Mouse (Mus musculus) B cell, adult 2 months (primary cell): ENCODE measurements around the gene Tgfb1i1.
A peak's percentile ranks its signal among the peaks of the same experiment; 100 is the strongest.

ENCODE experiments used
- DNase-seq, 2 experiments: peaks; one replicate each; pipeline ENCODE4 v3.0.0; 2022

The Tgfb1i1 gene

GRCm38 (mm10) chr7:128245547-128245946 lies 1.1 kb upstream of the Tgfb1i1 start:
- DNase-seq = no peak

GRCm38 (mm10) chr7:128247443-128247842 lies 831 bp downstream of the Tgfb1i1 start:
- peak; percentile 78 for DNase-seq

- no peak for DNase-seq
These were observed 1.8 kb downstream of the Tgfb1i1 start for GRCm38 (mm10) chr7:128248081-128249042.

DNA sequence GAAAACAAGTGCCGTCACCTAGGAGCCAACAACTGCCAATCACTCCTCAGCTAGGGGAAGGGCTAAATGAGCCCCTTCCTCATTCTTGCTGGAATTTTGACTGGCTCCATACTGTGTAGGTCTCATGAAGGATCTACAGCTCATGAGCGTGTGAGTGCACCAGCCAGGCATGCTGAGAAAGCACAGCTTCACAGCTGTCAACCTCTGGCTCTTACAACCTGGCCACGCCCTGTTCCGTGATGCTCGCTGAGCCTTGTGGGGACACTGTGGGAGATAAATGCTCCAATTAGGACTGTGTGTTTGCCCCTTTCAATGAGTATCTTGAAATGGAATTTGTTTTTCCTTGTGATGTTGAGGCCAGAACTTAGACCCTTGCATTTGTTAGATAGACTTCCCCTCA lies 3.4 kb downstream of the Tgfb1i1 start:
- DNase-seq = no peak

DNA sequence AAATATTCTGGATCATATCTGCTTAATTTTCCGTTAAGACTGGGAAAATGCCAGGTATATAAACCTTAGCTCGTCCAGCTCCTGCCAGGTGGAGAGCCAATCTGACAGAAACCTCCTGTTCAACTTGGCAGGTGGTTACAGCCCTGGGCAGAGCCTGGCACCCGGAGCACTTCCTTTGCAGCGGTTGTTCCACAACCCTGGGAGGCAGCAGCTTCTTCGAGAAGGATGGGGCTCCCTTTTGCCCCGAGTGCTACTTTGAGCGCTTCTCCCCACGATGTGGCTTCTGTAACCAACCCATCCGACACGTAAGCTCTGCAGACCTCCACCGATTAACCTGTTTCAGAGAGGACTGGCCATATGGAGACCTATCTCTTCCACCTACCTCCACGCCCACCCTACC lies 5.3 kb downstream of the Tgfb1i1 start:
- DNase-seq = no peak

DNA sequence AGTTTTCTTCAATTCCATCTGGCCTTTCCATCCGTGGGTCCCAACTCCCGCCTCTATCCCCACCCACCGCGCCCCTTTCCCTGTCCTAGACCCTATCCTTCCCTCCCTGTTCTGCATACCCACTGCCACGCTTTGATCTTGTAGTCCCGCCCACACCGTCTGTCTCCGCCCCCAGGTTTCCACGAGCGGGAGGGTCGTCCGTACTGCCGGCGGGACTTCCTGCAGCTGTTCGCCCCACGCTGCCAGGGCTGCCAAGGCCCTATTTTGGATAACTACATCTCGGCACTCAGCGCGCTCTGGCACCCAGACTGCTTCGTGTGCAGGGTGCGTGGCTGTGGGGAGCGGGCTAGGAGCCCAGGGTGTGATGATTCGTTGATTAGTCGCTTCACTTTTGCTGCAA lies 6.0 kb downstream of the Tgfb1i1 start:
- no peak for DNase-seq

- DNase-seq = no peak
These were observed 8.4 kb downstream of the Tgfb1i1 start for GRCm38 (mm10) chr7:128254978-128255377.

GRCm38 (mm10) chr7:128255757-128256156 lies 9.1 kb downstream of the Tgfb1i1 start:
- no peak for DNase-seq

GRCm38 (mm10) chr7:128256783-128257334 lies 10.2 kb downstream of the Tgfb1i1 start:
- DNase-seq = no peak

GRCm38 (mm10) chr7:128265411-128265810 lies 18.8 kb downstream of the Tgfb1i1 start, which contains the start of gene Slc5a2:
Gene Slc5a2 (plus strand): TSS chr7:128265657.
- DNase-seq = no peak

DNA sequence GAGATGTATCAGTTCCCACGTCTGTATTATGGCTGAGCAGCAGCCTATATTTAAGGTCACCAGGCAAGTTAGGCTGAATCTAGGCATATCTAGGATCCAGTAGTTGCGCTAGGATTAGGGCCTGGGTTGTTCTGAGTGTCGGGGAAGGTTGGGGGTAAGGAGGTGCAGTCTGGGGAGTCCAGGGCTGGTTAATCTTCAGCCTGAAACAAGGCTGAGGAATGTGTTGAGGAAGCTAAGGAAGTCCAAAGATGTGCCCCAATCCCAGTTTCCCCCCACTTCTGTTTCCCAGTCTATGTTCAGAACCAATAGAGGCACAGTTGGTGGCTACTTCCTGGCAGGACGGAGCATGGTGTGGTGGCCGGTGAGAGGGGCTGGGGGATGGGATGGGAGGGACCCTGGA lies 19.4 kb downstream of the Tgfb1i1 start:
- no peak for DNase-seq

DNA sequence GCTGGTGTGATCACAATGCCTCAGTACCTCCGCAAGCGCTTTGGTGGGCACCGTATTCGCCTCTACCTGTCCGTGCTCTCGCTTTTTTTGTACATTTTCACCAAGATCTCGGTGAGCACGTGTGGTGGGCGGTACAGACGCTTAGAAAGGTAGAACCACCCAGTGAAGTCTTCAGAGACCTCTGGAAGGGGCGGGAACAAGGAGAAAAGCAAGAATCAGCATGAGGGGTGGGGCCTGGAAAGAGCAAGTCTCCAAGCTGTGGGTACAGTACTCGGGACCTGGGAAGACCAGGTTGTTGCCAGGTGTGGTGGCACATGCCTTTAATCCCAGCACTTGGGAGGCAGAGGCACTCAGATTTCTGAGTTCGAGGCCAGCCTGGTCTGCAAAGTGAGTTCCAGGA lies 20.8 kb downstream of the Tgfb1i1 start:
- DNase-seq = no peak

- DNase-seq = no peak
These were observed 21.2 kb downstream of the Tgfb1i1 start for GRCm38 (mm10) chr7:128267813-128268212.

DNA sequence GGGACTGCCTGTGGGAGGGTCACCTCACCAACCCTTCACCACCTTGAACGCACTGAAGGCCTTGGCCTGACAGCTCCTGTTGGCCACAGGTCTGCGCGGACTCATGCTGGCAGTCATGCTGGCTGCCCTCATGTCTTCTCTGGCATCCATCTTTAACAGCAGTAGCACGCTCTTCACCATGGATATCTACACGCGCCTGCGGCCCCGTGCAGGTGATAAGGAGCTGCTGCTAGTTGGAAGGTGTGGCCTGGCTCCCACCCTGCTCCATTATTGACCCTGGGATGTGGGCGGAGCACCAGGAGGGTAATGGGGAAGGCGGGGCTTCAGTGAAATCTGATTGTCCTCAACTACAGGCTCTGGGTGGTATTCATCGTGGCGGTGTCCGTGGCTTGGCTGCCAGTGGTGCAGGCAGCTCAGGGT lies 23.8 kb downstream of the Tgfb1i1 start:
- no peak for DNase-seq

DNA sequence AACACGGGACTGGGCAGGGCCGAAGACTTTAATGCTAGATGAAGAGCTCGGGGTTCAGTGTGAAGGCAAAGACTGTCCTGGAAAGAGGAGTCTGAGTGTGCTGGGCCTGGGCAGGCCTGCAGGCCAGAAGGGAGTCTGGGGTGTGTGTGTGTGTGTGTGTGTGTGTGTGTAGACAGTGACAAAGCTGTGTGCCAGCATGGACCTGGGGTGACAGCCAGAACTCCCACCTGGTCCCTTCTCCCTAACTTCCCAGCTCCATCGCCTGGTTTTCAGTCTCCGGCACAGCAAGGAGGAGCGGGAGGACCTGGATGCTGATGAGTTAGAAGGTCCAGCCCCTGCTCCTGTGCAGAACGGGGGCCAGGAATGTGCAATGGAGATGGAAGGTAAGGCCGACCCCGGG lies 24.9 kb downstream of the Tgfb1i1 start:
- no peak for DNase-seq

- DNase-seq = no peak
These were observed 29.4 kb downstream of the Tgfb1i1 start for GRCm38 (mm10) chr7:128276051-128276450.

GRCm38 (mm10) chr7:128279750-128280149 lies 33.1 kb downstream of the Tgfb1i1 start:
- DNase-seq = no peak

GRCm38 (mm10) chr7:128281765-128282164 lies 35.2 kb downstream of the Tgfb1i1 start:
- DNase-seq = no peak

GRCm38 (mm10) chr7:128282532-128283244 lies 36.1 kb downstream of the Tgfb1i1 start:
- DNase-seq = no peak

- DNase-seq = no peak
These were observed 37.4 kb downstream of the Tgfb1i1 start for GRCm38 (mm10) chr7:128284047-128284446.

- no peak for DNase-seq
These were observed 38.4 kb downstream of the Tgfb1i1 start for GRCm38 (mm10) chr7:128285060-128285459.

DNA sequence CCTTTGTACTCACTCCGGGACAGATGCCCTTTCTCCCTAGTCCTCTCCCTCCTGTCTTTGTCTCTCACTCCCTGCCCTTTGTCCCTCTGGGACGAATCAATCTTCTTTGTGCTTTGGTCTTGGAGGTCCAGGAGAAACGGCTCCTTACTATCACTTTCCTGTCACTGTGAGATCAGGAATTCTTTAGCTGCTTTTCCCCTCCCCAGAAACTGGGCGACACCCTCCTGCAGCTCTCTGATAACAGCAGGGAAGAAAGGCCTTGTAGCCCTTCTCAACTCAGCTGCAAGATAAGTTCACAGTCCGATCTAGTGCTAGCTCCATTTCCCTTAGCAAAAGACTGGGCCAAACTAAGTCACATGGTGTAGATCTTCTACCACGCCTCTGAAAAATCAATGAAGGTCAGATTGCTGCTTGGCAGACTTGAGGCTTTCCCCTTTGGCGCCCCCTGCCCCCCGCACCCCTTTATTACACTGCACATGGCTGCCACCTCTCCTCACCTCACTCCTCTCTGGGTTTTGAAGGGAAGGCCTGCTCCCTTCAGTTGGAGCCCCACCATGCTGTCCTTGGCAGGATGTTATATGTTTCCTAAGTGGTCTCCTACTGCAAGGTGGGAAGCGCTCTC lies 42.4 kb downstream of the Tgfb1i1 start:
- no peak for DNase-seq

- no peak for DNase-seq
These were observed 48.2 kb downstream of the Tgfb1i1 start for GRCm38 (mm10) chr7:128294785-128295184.
